Mouse (Mus musculus): Measurements from ENCODE around the gene Ece1.
A peak's percentile ranks its signal among the peaks of the same experiment; 100 is the strongest.

- TF ChIP-seq POLR2A (IDR thresholded peaks at IDR 0.05; ENCODE audit: insufficient read depth, low read depth, low read length) (0 out of 2 replicates have a peak, but pooled peaks have one; percentile 43), CTCF (IDR thresholded peaks at IDR 0.05) (no peak), EP300 (IDR thresholded peaks at IDR 0.05; ENCODE audit: insufficient read depth, low read depth, low read length) (peak; percentile 83)
Observed at GRCm38 (mm10) chr4:137920005-137920404, 58.0 kb downstream of the Ece1 start.
